Mouse (Mus musculus) forebrain, embryonic 14.5 days (tissue): ENCODE results near the gene Sult2b1. TPM values are rescaled to one million over a fixed set of nuclear protein-coding genes. Genes with fewer than 3 reads are reported as not detected.

Experiments used
- ATAC-seq: fragments of 200-750 bp; cut with Nextera tagmentation; 2 replicates; pipeline ENCODE4 v1.8.0; 2017; ENCODE audit warnings: mild to moderate bottlenecking, moderate library complexity
- DNase-seq: peaks from one replicate; pipeline ENCODE4 v3.0.0-alpha.2; 2015; ENCODE audit warnings: low spot score
- H3K27ac ChIP-seq: fragments of 300-500 bp; sonication (generic); 2 replicates; pipeline ENCODE4 v1.5.1; 2014; ENCODE audit warnings: low read depth, mild to moderate bottlenecking, control low read depth, low read length, moderate library complexity
- H3K27me3 ChIP-seq: fragments of 300-500 bp; sonication (generic); replicated peaks from 2 replicates; pipeline ENCODE4 v1.6.1; 2014; ENCODE audit warnings: low read length, control low read depth, mixed read lengths; ENCODE audit not compliant: control insufficient read depth, insufficient read depth
- H3K36me3 ChIP-seq: fragments of 300-500 bp; sonication (generic); 2 replicates; pipeline ENCODE4 v1.6.1; 2014; ENCODE audit warnings: low read length, control low read depth; ENCODE audit not compliant: control insufficient read depth, insufficient read depth
- H3K4me1 ChIP-seq: fragments of 300-500 bp; sonication (generic); 2 replicates; pipeline ENCODE4 v1.6.1; 2014; ENCODE audit warnings: antibody characterized with exemption, low read length, control low read depth; ENCODE audit not compliant: control insufficient read depth, insufficient read depth
- H3K4me2 ChIP-seq: fragments of 300-500 bp; sonication (generic); 2 replicates; pipeline ENCODE4 v1.6.1; 2014; ENCODE audit warnings: mild to moderate bottlenecking, control low read depth, low read length
- H3K4me3 ChIP-seq: fragments of 300-500 bp; sonication (generic); 2 replicates; pipeline ENCODE4 v1.5.1; 2014; ENCODE audit warnings: low read depth, low read length, control low read depth
- H3K9ac ChIP-seq: fragments of 300-500 bp; sonication (generic); 2 replicates; pipeline ENCODE4 v1.6.1; 2014; ENCODE audit warnings: mild to moderate bottlenecking, low read length, control low read depth, moderate library complexity
- H3K9me3 ChIP-seq: fragments of 300-500 bp; sonication (generic); replicated peaks from 2 replicates; pipeline ENCODE4 v1.6.1; 2016; ENCODE audit warnings: low read length, control low read depth, mixed read lengths; ENCODE audit not compliant: control insufficient read depth
- WGBS: fragments of 180-500 bp; shearing (Covaris S2); extraction: QIAGEN DNeasy Blood & Tissue Kit; methylation state at CpG from one replicate; pipeline ENCODE4 v1.1.7; 2014; 5-methylcytosine and 5-hydroxymethylcytosine counted together
- polyA plus RNA-seq: library from polyadenylated mRNA; unstranded; fragments of >200 nt; fragmentation: Nextera tagmentation; extraction: Ambion mirVana; gene quantifications from 2 replicates; pipeline ENCODE4 v1.2.1, GENCODE M21; 2014

The Sult2b1 gene
- polyA plus RNA-seq, 1 experiment from 2014 or later, result 4.0 TPM

DNA sequence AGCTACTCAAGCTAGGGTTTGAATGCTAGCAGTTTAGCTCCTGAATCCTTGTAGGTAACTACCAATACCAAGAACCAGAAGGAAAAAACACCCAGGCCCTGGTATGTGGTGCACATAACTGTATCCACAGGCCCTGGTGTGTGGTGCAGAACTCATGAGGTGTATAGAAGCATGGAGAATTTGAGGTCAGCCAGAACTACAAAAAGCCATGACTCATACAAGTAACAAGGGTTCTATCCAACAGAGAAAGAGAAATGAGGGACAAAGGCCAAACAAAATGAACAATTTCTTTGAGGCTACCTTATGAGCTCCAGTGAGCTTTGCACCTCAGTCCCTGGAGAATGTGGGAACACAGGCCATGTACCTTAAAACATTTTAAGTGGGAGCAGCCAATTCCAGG is 36.4 kb upstream of the Sult2b1 start:
- H3K4me1 ChIP-seq, result no peaks in the 10 kb centered on the region
- no peak overlapping the region for H3K4me3 ChIP-seq
- H3K9me3 ChIP-seq, result no peaks in the 10 kb centered on the region
- peaks cover 24% of the 10 kb centered on the region for H3K36me3 ChIP-seq
- H3K4me2 ChIP-seq, result no peak overlapping the region
- ATAC-seq (no peak), DNase-seq (no peak)
- H3K27me3 ChIP-seq, result no peaks in the 10 kb centered on the region
- no peak overlapping the region for H3K9ac ChIP-seq
- no peak overlapping the region for H3K27ac ChIP-seq

DNA sequence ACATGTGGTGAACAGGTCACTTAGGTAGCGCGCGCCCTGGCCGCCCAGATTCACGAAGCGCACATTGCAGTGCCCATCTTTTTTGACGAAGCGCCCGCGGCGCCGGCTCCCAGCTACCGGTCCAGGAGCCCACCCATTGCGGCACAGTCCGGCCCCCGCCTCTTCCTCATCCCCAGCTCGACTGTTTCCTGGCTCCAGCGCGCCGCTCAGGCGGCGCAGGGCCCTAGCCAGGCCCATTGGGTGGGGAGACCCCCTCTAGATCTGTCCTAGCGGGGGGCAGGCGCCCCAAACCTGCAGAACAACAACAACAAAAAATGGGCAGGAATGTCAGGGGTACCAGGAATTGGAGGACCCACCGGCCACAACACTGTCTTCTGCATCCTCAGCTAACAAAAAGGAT is 35.4 kb upstream of the Sult2b1 start:
- Histone ChIP-seq H3K9ac (no peak overlapping the region), H3K4me3 (no peak overlapping the region), H3K4me2 (no peak overlapping the region), H3K4me1 (peaks cover 10% of the 10 kb centered on the region), H3K9me3 (no peaks in the 10 kb centered on the region), H3K27me3 (no peaks in the 10 kb centered on the region), H3K36me3 (peaks cover 13% of the 10 kb centered on the region), H3K27ac (no peak overlapping the region)
- DNase-seq (no peak), ATAC-seq (no peak)
- WGBS, result 16% methylated on average over 25 of the region's 25 CpGs

DNA sequence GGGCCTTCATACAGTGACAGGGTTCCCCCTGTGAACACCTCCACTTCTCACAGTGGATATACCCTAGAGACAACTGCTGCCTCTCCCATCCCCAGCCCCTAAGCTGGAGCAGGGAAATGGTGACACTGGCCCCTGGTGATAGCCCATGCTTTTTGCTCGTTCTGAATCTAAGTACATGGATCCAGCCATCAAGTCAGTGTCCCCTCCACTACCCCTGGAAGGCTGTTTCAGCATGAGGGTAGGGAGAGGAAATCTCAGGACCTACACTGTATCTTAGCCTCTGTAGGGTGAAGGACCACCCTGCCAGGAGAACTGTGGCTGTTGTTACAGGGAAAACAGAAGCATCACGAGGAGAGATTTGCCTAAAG is 31.5 kb upstream of the Sult2b1 start:
- Histone ChIP-seq H3K27ac (no peak overlapping the region; the same call in 1 of the 2 replicates), H3K9me3 (no peaks in the 10 kb centered on the region), H3K4me1 (peaks cover 21% of the 10 kb centered on the region), H3K9ac (no peak overlapping the region), H3K4me2 (no peak overlapping the region), H3K36me3 (peaks cover 19% of the 10 kb centered on the region), H3K4me3 (no peak overlapping the region), H3K27me3 (no peaks in the 10 kb centered on the region)
- WGBS, result 18% methylated on average over 2 of the region's 2 CpGs
- DNase-seq (no peak), ATAC-seq (no peak)

DNA sequence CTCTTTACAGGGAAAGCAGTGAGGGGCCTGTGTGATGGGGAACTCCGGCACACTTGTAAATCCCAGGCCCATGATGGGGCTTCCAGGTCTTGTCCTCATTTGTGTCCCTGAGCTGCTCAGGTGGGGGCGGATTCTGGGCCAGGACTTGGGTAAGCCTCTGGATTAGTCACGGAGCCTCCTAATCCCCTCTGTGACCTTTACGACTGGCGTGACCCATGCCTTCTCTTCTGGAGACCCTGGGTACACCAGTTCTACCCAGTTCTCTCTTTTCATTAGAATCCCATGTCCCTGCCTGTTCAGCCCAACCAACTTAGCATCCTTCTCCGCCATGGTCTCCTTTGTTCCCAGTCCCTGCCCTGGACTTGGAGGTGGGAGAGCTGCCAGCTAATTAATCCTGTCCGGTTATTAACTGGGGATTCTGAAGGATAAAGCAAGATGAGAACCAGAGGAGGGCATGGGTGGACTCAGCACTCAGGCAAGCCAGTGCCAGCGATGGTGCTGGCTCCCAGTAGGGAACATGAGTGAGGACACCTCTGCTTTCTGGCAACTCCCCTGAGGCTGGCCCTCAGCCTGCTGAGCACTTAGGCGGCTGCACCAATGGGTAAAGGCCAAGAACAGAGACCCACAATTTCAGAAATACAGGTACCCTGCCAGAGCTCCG is 31.0 kb upstream of the Sult2b1 start:
- Histone ChIP-seq H3K27ac (peak overlapping the region; percentile 67; the same call in 1 of the 2 replicates), H3K4me1 (peaks cover 21% of the 10 kb centered on the region), H3K36me3 (peaks cover 24% of the 10 kb centered on the region), H3K9ac (peak overlapping the region; percentile 18), H3K4me3 (peak overlapping the region; percentile 32; the same call in 1 of the 2 replicates), H3K9me3 (no peaks in the 10 kb centered on the region), H3K4me2 (peak overlapping the region; percentile 58), H3K27me3 (no peaks in the 10 kb centered on the region)
- no peak for ATAC-seq
- WGBS, result 15% methylated on average over 10 of the region's 10 CpGs
- peak; percentile 35 for DNase-seq

DNA sequence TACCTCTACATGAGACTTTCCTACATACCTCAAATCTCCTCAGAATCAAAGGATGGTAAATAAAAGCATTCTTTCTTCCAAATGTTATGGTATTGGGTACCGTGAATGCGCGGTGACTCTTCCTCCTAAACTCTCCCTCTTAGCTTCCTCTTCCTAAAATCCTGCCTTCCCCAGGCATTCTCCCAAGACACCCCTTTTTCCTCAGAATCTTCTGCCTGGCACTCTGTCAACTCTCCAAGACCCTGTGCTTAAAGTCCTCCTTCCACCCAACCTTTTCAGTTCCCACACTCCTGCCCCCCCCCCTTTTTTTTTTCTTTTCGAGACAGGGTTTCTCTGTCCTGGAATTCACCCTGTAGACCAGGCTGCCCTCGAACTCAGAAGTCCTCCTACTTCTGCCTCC is 30.4 kb upstream of the Sult2b1 start:
- peak overlapping the region; percentile 67 for H3K27ac ChIP-seq
- DNase-seq (no peak), ATAC-seq (no peak)
- peaks cover 30% of the 10 kb centered on the region for H3K36me3 ChIP-seq
- peaks cover 21% of the 10 kb centered on the region for H3K4me1 ChIP-seq
- 0% methylated on average over 5 of the region's 5 CpGs for WGBS
- H3K4me2 ChIP-seq, result peak overlapping the region; percentile 58
- no peaks in the 10 kb centered on the region for H3K27me3 ChIP-seq
- H3K4me3 ChIP-seq, result peak overlapping the region; percentile 32
- H3K9ac ChIP-seq, result peak overlapping the region; percentile 18
- no peaks in the 10 kb centered on the region for H3K9me3 ChIP-seq

DNA sequence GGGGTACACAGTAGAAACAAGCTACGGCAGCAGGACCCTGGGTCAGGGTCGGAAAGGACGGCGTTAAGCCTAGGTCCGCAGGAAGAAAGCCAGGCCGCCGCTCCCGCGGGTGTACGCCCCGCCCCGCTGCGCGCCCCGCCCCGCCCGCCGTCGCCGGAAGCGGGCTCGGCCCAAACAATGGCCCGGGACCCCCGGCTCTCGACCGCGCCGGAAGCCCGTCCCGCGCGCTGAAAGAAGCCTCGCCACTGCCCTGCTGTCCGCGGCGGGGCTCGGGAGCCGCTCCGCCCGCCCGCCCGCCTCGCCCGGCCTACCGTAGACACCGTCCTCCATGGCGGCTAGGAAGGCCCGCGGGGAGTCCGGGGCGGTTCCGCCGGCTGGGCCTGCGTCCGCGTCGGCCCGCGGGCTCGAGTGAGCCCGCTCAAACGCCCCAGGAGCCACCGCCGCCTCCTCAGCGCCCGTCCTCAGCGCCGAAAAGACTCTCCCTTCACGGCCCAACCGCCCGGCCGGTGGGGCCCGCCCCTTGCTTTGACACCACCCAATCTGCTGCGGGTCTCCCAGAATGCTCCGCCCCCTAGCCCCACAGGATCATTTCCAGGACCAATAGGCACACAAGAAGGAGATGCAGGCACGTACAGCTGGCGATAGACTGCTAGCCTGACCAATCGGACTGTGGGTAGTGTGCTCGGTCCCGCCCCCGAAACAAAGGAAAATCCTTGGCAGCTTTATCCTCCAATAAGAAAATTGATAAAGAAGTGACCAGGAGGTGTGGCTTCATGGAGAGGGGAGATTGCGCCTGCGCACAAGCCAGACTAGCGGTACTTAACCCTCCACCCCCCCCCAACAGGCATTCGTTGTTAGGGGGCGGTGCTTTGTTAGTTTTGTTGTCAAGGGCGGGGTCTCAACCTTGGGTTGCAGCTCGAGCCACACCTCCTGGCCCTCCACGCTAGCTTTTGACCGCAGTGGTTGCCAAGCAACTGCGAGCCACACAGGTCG is 29.6 kb upstream of the Sult2b1 start, which contains the start of gene Cyth2:
Gene Cyth2 (minus strand): TSS at position 795 of the 993 bp plus-strand sequence.
- H3K9ac ChIP-seq, result peak within 1 kb of the TSS; percentile 100

DNA sequence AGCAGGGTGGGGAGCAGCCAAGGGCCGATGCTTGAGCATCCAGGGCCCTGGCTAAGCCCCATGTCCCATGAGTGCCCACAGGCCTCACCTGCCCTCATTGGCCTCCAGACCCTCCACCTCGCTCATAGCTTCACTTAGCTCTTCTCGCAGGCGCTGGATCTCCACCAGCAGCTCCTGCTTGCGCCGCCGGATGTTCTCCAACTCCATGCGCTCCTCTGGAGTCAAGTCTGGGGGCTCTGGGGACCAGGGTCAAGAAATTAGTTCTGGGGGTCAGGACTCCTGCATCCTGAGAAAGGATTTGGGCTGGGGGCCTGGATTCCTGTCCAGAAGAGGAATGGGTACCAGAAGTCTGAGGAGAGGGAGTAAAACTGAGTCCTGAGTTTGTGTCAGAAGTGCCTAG is 28.5 kb upstream of the Sult2b1 start:
- H3K4me3 ChIP-seq, result peak overlapping the region; percentile 92
- DNase-seq (no peak), ATAC-seq (no peak)
- no peak overlapping the region for H3K27ac ChIP-seq
- WGBS, result 90% methylated on average over 8 of the region's 8 CpGs
- no peaks in the 10 kb centered on the region for H3K9me3 ChIP-seq
- peaks cover 50% of the 10 kb centered on the region for H3K36me3 ChIP-seq
- H3K4me2 ChIP-seq, result peak overlapping the region; percentile 94
- peaks cover 21% of the 10 kb centered on the region for H3K4me1 ChIP-seq
- H3K27me3 ChIP-seq, result no peaks in the 10 kb centered on the region
- H3K9ac ChIP-seq, result peak overlapping the region; percentile 100

More for the DNA sequence above, 29.6 kb upstream of the Sult2b1 start, which contains the start of gene Cyth2:
- Histone ChIP-seq H3K36me3 (peaks cover 38% of the 10 kb centered on the region), H3K27me3 (no peaks in the 10 kb centered on the region), H3K4me1 (peaks cover 21% of the 10 kb centered on the region), H3K27ac (peak within 1 kb of the TSS; percentile 100), H3K4me2 (peak within 1 kb of the TSS; percentile 94), H3K4me3 (peak within 1 kb of the TSS; percentile 92), H3K9me3 (no peaks in the 10 kb centered on the region)
- under 1% methylated on average over 80 of the region's 92 CpGs for WGBS
- peak; percentile 100 for DNase-seq
- peak; percentile 99 for ATAC-seq

DNA sequence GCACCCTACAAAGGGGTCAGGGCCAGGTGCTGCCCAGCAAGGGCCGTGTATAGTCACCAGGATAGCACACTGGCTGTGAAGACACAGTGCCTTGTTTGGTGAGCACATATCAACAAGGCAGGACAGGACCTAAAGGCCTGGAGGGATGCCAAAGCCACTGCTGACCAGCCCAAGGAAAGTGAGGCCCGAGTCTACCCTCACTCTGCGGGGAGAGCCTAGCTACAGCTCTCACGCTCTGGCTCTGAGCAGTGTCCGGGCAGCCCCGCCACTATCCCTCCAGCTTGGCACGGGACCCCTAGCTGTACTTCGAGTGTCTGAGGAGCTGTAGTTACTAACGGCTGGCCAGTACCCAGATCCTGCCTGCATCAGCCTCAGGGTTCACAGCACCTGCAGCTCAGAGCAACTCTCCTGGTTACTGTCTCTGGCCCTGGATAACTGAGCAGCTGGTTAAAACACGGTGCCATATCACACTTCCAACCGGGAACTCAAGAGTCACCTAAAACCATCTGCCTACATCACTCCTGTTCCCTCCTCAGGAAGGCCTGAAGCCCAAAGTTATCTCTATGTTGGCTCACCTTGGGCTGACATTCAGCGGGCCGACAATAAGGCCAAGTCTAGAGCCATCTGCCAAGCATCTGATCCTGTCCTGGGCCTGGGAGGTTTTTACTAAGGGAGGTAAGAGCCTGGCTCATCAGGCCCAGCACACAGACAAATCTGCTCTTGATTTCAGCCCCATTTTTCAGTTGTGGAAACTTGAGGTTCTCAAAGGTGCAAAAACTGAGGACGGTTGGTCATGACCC is 25.0 kb upstream of the Sult2b1 start:
- no peak overlapping the region for H3K27ac ChIP-seq
- 88% methylated on average over 14 of the region's 14 CpGs for WGBS
- ATAC-seq (no peak), DNase-seq (no peak)
- H3K36me3 ChIP-seq, result peaks cover 74% of the 10 kb centered on the region
- no peak overlapping the region for H3K9ac ChIP-seq
- no peak overlapping the region for H3K4me3 ChIP-seq
- peaks cover 9% of the 10 kb centered on the region for H3K4me1 ChIP-seq
- H3K4me2 ChIP-seq, result no peak overlapping the region
- H3K27me3 ChIP-seq, result no peaks in the 10 kb centered on the region
- H3K9me3 ChIP-seq, result no peaks in the 10 kb centered on the region
